Mouse (Mus musculus) heart, postnatal 0 days (tissue): ENCODE data around the gene Casp7.

Experiments
- CTCF ChIP-seq: IDR thresholded peaks from 2 replicates; pipeline ENCODE4 v1.5.1; 2016; ENCODE audit warnings: antibody characterized with exemption, control low read depth, low read depth
- EP300 ChIP-seq: IDR thresholded peaks from 2 replicates; pipeline ENCODE4 v1.6.1; 2016; ENCODE audit warnings: antibody characterized with exemption, low read depth

- no peak for TF ChIP-seq CTCF
- TF ChIP-seq EP300: no peak
Observed at GRCm38 (mm10) chr19:56363721-56364460, 33.0 kb upstream of the Casp7 start.
